Mouse (Mus musculus) R1 (cell line): Measurements from ENCODE around the gene Gprc5d.

Experiments used
- DNase-seq: peaks from one replicate; pipeline ENCODE4 v3.0.0-alpha.2; 2018; ENCODE audit warnings: low read depth, low spot score

Gene Gprc5d

DNA sequence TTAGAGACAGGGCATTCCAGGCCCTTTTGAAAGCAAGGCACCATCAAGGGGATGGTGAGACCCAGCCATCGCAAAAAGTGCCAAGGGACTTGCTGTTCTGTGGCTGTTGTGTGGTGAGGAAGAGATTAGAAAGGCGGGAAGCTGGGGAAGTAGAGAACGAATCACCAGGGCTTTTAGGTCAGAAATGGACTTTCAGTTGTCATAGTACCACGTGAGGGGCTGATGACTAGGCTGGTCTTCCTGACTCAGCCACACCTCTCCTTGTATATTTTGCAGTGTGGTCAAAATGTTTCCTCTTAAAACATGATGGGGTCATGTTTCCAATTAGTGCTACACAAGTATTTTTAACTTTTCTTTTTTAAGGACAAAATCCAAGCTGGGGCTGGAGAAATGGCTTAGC lies 17.7 kb upstream of the Gprc5d start:
- no peak for DNase-seq

DNA sequence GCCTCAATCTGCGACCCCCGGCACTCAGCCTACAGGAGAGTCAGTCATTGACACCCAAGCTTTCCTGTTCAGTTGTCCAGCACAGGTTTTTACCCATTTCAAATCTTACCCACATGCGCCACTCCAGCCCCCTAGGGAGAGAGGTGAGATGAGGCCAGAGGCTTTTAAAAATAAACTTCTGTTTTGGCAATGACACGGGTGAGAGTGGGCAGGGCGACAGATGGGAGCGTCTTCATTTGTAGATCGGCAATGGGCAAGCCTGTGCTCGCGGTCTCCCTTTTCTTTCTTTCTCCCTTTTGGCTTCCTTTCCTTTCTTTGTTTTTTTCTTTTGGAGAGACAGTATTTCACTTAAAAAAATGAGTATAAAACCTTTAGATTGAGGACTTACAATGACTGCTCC lies 15.4 kb upstream of the Gprc5d start:
- no peak for DNase-seq

DNA sequence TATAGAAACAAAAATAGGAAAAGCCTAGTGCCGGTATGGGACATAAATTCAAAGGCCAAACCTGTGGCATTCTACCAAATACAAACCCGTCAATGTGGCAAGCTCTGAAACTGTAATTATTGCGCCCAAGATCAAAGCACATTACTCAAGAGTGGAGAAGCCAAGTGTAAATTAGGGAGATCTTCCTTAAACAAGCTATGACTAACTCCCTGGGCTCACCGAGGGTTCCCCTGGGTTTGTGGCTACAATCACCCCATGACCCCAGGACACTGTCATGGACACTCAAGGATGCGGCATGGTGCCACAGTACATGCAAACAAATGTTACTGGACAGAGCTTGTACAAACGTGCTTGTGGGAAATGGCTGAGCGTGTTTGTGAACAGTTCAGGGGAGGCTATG lies 15.0 kb upstream of the Gprc5d start:
- no peak for DNase-seq

DNA sequence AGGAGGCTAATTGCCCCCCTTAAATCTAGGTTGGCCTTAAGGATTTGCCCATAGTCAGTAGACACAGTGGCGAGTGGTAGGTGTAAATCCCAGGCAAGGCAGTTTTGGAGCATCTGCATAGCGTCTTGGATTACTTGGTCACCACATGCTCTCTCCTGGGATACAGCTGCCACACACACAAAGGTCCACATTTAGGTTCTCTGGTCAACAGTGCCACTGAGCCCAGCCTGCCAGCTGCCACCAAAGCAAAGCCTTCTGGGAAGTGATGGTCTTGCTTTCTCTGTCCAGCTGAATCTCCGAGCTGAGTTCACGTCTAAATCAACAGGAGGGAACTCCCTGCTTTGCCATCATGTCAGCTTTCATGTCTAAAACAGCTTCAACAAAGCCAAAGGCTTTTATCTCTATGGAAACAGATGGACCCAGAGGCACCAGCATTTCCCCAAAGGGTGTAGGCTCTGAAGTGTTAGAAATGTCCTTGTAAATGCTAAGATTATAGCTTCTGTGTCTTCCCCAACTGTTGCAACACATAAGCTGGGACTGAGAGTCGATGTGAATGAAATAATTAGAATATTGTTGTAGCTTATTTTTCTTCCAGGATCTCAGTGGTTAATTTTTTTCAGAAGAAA lies 6.8 kb upstream of the Gprc5d start:
- no peak for DNase-seq

DNA sequence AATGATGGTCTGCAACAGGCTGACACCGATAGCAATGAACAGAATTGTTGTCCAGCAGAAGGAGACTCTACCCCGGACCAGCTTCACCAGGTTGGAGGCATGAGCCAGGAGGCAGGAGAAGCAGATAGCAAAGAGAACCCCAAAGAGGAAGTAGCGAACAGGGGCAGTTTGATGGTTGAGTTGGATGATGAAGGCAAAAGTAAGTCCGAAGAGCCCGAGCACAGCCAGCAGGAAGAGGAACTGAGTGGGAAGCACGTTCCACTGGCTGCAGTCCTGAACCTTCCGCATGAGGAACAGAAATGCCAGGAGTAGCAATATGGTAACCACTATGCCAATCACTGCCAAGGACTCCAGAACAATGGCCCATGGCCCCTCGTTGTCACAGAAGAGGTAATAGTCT lies 1.6 kb downstream of the Gprc5d start:
- no peak for DNase-seq

DNA sequence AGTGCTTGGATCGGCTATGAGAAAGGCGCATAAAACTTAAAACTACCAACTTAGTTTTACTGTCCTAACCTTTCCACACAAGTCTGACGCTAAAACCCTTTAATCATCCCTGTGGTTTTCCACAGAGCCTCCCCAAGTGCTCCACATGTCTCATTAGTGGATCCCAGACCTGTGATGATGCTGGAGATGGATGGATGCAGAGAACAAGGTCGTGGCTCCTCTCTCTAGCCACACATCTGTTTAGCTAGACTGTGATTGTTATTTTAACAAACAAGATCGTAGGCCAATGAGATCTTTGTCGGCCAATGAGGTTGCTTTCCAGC lies 5.0 kb downstream of the Gprc5d start:
- no peak for DNase-seq

DNA sequence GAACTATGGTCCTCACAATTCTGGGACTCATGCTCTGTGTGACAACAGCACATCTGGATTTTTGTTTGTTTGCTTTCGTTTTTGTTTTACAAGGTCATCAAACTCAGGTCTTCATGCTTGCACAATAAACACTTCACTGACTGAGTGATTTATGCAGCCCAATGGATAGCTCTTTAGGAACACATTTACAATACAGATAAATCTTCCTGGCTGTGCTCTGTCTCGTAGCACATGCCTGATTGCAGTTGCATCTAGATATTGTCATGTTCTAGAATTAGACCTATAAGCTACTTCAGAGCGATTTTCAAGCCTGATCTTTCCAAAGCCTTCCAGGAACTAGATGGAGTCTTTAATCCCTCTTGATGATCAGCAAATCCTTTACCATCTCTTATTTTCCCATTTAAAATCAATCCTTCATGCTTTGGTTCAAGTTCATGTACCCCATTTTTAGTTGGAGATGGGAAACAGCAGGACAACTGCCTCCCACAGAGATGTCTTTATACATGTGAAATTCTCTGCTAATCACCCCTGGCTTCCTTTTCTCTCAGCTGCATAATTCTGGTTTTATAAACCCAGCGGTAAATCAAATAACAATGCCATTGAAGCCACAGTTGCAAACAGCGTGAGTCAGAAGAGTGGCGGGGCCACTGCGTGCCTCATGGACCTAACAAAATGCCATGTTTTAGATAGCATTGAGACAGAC lies 5.5 kb downstream of the Gprc5d start:
- DNase-seq: peak; percentile 84

DNA sequence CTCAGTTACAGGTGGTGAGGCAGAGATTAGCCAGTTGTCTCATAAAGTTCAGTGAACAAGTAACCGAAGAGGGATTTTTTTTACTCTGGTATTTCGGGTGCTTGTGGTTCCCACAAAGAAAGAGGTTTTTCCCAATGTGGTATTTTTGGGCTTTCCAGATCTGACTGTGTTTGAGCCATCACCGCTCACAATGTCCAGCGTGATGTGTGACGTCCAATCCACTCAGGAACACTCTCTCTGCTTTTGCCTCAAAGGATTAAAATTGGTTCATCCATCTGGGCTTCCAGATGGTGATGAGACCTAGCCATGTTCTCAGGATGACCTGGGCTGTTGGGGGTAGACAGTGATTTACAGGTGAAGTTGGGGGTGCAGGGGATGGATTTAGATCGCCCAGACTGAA lies 11.1 kb downstream of the Gprc5d start:
- DNase-seq: no peak

DNA sequence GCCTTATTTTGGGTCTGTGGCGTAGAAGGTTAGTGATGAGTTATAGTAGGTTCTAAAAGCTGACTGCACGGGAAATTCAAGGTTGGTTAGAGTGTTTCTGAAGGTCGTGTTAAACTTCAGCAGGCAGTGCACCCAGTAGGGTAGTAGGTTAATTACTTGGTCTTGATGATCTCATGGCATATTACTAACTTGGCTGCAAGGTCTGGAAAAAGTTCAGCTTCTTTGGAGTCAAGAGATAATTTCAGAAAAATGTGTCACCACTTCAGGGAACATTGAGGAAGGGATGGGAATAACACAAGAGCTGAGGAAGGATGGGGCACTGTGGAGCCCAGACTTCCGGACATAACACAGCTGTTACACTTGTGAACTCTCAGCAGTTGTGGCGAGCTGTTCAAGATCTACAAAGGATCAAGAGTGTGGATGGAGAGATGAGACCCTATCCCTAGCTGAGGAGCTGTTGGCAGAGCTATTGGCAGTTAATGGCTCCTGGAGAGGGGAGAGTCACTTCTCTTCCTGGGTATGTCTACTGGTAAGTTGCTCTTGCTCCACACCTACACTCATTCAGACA lies 15.3 kb downstream of the Gprc5d start:
- DNase-seq: peak; percentile 22

DNA sequence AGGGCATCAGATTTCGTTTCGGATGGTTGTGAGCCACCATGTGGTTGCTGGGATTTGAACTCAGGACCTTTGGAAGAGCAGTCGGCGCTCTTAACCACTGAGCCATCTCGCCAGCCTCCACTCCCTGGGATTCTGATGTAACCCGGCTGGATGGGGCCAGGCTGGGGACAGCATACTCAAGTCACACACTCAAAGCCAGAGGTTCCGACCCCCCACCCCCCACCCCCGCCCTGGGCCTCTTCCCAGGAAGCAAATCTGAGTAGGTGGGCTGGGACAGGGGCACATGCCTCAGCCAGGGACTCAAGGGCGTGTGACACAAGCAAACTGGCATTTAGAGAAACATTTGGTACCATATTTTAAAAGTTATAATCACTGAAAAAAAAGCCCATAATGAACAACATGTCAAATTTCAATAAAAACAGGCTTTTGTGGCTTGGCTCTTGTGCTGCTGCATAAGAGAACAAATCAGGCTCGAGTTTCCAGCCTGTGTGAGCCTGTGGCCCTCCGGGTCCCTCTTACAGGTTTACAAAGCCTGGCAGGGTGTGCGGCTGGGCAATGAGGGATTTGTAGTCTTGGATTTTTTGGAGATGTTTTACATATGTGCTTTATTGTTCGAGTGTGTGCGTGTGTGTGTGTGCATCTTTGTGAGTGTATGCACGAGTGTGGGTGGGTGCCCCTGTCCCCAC lies 17.2 kb downstream of the Gprc5d start:
- DNase-seq: no peak

DNA sequence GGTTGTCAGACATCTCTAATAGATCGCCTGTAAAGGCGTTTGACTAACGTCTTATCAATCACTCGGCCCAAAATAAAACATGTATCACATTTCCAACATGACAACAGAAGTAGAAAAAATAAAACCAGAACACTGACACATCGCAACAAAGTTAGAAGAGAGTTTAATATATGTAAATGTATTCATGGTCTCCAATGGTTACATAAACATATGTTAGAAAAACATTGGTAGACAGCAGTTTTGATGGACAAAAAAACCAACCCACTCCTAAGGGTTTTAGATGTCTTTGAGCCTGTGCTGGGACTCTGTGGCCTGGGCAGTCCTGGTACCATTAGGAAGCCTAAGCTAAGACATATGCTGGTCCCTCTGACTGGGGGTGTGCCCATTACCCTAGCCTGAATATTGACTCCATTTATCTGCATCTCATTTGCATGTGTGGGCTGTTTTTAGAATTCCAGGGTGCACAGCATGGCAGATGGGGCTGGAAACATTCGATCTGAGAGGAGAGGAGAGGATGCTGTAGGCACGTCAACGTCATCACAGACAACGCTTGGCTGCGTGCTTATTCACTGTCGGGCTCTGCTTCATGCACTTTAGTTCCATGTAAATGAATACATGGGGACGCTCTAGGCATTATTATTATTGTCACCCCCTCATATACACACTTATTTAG lies 25.1 kb downstream of the Gprc5d start:
- no peak for DNase-seq

DNA sequence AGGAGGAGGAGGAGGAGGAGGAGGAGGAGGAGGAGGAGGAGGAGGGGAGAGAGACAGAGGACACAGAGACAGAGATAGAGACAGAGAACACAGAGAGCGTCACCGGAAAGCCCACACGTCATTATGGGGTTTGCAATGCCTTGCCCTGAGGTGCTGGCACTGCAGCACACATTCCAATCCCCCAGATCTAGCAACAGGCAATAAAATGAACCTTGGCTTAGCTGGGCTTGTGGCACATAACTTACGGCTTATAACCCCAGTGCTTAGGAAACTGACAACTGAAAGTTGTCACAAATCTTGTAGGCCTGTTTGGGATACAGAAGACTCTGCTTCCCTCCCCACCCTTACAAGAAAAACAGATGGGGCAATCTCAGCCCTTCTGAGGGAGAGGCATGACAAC lies 27.4 kb downstream of the Gprc5d start:
- no peak for DNase-seq

DNA sequence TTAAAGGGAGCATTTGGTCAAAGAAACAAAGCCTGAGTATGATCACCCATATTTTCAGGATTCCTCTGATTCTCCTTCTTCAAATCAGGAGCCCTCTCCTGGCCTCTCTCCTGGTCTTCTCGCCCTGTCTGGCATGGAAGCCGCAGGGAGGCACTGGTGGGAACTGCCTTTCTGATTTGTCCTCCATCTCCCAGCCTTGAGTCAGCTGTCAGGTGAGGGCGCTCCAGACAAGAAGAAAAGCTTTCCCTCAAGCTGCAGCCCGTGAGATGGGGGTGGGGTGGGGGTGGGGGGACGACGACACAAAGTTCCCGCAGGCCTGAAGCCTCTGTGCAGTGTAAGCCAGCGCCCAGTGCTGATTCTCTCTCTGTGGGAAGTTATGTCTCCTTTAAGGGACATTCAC lies 28.3 kb downstream of the Gprc5d start:
- DNase-seq: peak; percentile 50

DNA sequence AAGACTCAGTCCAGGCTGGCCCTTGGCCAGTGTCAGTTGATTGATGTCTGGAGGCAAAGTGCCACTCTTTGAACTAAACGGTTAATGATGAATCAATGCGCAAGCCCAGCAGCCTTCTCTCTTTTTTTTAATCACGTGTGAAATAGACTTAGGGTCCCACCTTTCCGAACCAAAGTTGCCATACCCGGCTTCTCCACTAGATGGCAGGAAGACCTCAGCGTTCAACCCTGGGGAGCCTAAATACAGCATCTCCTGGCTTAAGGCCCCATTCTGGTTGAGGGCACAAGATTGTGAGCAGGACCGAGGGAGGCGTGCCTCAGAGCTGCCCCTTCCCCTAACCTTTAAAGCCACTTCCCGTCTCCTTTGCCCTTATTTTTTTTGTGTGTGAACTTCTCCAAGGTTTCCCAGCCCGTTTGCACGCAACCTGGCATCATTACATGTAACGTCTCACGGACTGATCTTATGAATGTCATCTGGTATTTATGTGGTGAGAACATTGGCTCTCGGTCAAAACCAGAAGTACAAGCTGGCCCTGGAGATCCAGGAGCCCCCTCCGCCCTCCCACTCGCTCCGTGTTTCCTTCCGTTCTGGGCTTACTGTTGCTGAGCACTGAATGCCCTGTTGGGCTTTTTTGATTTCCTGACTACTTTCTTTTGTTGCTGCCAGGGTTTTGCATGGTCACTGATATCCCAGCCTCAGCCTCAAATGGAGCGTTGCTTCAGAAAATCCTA lies 30.2 kb downstream of the Gprc5d start:
- peak; percentile 90 for DNase-seq

DNA sequence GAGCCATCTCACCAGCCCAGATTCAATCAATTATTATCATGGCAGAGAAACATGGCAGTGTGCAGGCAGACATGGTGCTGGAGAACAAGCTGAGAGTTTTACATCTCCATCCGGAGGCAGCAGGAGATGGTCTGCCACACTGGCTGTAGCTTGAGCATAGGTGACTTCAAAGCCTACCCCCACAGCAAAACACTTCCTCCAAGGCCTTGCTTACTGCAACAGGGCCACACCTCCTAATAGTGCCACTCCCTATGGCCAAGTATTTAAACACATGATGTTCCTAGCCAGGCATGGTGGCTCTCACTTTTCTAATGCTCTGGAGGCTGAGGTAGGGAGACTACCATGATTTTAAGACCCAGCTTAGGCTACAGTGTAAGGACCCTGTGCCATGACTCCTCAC lies 32.4 kb downstream of the Gprc5d start:
- peak; percentile 70 for DNase-seq

DNA sequence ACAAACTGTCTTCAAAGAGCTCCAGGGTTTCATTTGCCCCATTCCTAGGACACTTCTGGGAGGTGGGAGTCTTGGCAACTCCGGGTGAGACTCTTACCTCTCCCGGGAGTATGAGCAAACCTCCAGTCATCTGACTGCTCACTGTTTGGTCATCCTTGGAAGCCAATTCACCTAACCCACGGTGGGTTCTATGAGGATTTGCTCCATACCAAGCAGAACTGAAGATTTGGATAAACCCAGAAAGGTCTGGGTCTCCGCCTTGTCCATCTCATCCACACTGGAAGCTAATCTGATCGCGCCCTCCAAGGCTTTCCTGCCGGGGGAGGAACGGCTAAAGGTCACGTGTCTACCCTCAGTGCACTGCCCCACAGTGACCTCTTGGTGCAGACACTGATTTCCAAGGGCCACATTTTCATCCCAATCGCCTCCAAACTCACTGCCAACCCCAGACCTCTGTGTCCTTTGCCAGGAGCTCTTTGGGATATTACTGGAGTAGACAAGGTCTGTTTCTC lies 34.0 kb downstream of the Gprc5d start:
- DNase-seq: peak; percentile 69

DNA sequence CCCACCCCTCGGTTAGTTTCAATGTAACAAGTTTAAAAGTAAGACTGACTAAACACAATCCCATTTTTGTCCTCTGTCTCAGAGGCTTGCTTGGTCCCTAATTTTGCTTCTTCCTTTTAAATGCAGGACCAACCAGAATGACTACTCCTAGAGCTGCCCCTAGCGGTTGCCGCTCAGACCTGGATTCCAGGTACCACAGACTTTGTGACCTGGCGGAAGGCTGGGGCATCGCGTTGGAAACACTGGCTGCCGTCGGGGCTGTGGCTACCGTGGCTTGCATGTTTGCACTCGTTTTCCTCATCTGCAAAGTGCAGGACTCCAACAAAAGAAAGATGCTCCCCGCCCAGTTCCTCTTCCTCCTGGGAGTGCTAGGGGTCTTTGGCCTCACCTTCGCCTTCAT lies 39.7 kb downstream of the Gprc5d start:
- DNase-seq: peak; percentile 78

DNA sequence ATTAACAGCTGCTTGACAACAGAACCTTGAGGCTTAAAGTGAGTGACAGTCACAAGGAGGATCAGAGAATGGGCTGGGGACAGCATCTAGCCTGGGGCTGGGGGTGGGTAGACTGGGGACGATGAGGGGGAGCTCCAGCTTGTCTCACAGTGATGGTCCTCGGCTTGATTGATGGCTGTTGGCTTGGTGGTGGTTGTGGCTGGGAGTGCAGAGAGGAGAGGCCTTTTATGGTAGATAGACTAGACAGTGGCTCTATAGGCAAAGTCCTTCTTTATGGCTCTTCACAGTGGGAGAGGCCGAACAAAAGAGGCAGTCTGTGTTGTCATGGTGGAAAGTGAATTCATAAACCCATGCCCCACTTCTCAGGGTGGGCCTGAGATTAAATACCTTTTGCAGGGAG lies 41.9 kb downstream of the Gprc5d start:
- DNase-seq: no peak

DNA sequence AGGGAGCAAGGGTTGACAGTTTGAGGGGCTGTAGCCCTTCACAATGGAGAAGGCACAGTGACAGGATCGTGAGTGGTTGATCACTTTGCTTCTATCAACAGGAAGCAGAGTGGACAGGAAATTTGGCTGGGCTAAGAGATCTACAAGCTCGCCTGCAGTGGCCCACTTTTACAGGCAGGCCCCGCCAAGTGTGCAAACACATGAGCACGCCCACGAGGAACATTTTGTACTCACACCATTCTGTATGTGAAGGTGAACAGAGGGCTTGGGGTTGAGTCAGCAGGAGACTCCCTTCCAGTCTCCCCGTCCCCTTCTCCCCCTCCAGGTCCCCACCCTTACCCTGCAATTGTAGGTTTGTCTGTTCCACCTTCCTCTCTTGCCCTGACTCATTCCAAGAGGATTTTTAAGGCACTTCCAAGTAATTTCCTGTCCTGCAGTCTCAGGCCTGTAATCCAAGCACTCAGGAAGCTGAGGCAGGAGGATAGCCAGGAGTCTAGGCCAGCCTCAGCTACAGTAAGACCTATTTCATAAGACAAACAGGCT lies 43.6 kb downstream of the Gprc5d start:
- DNase-seq: peak; percentile 67

DNA sequence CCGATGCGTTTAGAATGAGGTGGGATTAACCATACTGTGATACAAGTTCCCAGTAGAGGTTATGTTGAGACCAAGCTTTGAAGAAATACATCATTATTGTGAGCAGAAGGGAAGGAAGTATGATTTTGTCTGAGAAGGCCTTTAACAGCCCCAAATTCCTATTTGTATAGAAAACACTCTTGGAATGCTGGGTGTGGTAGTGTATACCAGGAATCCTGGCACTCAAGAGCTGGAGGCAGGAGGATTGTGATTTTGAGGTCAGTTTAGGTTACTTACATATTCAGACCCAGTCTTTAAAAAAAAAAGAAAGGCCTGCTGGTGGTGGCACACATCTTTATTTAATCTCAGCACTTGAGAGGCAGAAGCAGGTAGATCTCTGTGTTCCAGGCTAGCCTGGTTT lies 47.7 kb downstream of the Gprc5d start:
- peak; percentile 85 for DNase-seq

DNA sequence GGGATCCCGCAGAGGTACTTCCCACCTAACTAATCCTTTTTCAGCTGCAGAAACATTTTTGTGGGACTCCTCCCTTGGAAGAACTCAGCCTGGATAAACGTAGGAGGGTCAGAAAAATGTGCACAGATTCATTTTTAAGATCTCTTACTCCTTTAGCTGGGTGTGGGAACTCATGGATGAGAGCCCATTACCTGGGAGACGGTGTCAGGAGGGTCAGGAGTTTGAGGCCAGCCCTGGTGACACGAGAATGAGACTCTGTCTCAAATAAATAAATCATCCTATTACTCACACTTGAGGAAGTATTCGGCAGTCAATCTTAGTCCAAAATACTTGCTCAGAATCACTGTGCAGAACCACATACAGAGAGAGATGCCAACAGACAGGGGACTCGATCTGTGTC lies 48.2 kb downstream of the Gprc5d start:
- no peak for DNase-seq
